Mouse (Mus musculus) kidney, embryonic 16.5 days (tissue): Measurements from ENCODE around the gene Ifrd2. TPM values are rescaled to one million over a fixed set of nuclear protein-coding genes. Genes with fewer than 3 reads are reported as not detected.

Experiments used
- ATAC-seq: fragments of 200-750 bp; cut with Nextera tagmentation; 2 replicates; pipeline ENCODE4 v1.8.0; 2017; ENCODE audit warnings: moderate TSS enrichment; ENCODE audit not compliant: low FRiP score, low TSS enrichment
- H3K27ac ChIP-seq: fragments of 300-500 bp; sonication (generic); 2 replicates; pipeline ENCODE4 v1.5.1; 2014; ENCODE audit warnings: low read length
- H3K27me3 ChIP-seq: fragments of 300-500 bp; sonication (generic); 2 replicates; pipeline ENCODE4 v1.6.1; 2014; ENCODE audit warnings: low read length, control low read depth, mixed read lengths; ENCODE audit not compliant: insufficient read depth
- H3K36me3 ChIP-seq: fragments of 300-500 bp; sonication (generic); 2 replicates; pipeline ENCODE4 v1.6.1; 2014; ENCODE audit warnings: low read length, control low read depth, mixed read lengths; ENCODE audit not compliant: insufficient read depth
- H3K4me1 ChIP-seq: fragments of 300-500 bp; sonication (generic); 2 replicates; pipeline ENCODE4 v1.6.1; 2014; ENCODE audit warnings: low read length, control low read depth, mixed read lengths; ENCODE audit not compliant: insufficient read depth
- H3K4me2 ChIP-seq: fragments of 300-500 bp; sonication (generic); replicated peaks from 2 replicates; pipeline ENCODE4 v1.6.1; 2014; ENCODE audit warnings: low read depth, low read length
- H3K4me3 ChIP-seq: fragments of 300-500 bp; sonication (generic); 2 replicates; pipeline ENCODE4 v1.5.1; 2014; ENCODE audit warnings: mild to moderate bottlenecking, low read length
- H3K9ac ChIP-seq: fragments of 300-500 bp; sonication (generic); replicated peaks from 2 replicates; pipeline ENCODE4 v1.6.1; 2014; ENCODE audit warnings: low read length
- H3K9me3 ChIP-seq: fragments of 300-500 bp; sonication (generic); 2 replicates; pipeline ENCODE4 v1.6.1; 2016; ENCODE audit warnings: low read length, control low read depth
- WGBS: fragments of 180-500 bp; shearing (Covaris S2); extraction: QIAGEN DNeasy Blood & Tissue Kit; methylation state at CpG from one replicate; pipeline ENCODE4 v1.1.7; 2014; 5-methylcytosine and 5-hydroxymethylcytosine counted together
- polyA plus RNA-seq: library from polyadenylated mRNA; unstranded; fragments of >200 nt; fragmentation: Nextera tagmentation; extraction: Ambion mirVana; gene quantifications from 2 replicates; pipeline ENCODE4 v1.2.1, GENCODE M21; 2015

Gene Ifrd2
- 60.7 and 64.3 TPM in 2 replicates for polyA plus RNA-seq

DNA sequence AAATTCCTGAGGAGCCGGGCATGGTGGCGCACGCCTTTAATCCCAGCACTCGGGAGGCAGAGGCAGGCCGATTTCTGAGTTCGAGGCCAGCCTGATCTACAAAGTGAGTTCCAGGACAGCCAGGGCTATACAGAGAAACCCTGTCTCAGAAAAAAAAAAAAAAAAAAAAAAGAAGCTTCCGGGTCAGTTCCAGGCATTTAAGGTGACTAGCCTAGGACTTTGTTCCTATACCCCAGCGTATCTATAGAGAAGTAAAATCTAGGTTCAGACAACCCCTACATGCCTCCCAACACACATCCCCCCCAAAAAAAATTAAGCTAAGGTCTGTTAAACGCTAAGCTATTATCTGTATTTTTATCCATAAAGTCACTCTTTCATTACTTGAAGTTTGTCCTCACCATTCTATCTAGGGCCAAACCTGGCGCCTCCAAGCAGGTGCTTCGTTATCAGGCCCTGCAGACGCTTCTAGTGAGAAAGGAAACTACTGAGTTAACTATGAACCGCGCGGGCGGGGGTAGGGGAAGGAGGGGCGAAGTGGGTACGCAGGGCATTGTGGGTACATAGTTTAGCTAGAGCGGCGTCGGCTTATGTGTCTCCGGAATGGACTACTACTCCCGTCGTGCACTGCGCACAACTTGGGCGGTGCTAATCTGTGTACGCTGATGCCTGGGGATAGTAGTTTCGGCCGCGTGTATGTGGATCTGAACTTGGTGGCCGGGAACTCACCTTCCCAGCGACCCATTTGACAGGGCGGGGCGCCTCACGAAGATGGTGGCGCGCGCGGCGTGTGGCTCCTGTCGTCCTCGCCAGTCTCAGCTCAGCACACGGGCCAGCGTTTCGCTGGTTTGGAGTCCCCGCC is at the start of gene Ifrd2:
Gene Ifrd2, plus strand, starts transcription at position 669 of the 859 bp plus-strand sequence.
- Histone ChIP-seq H3K4me3 (peak within 1 kb of the TSS; percentile 80), H3K4me2 (peak within 1 kb of the TSS; percentile 95), H3K27me3 (no peaks in the 10 kb centered on the region), H3K9me3 (no peaks in the 10 kb centered on the region), H3K4me1 (peaks cover 13% of the 10 kb centered on the region), H3K36me3 (peaks cover 38% of the 10 kb centered on the region), H3K27ac (peak within 1 kb of the TSS; percentile 62; the same call in 1 of the 2 replicates), H3K9ac (peak within 1 kb of the TSS; percentile 76)
- ATAC-seq, result peak; percentile 98
- WGBS, result 12% methylated on average over 46 of the region's 46 CpGs

DNA sequence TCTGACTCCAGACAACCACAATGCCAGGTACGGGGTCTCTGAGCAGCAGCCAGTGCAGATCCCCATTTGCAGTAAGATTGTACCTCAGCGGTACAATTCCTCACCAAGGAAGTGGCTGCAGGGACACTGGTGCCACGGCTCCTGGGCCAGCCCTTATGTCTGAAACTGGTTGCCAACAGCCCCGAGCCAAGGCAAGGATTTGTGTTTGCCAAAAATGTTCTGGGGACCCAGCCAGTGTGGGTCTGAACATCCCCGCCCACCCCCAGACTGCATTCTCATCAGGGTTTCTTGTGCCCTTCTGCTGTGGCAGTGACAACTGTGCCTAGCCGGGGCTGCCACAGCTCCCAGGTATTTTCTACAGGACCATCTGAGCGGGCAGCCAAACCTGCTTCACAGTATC is 49.2 kb upstream of the Ifrd2 start:
- ATAC-seq, result no peak
- WGBS, result 96% methylated on average over 7 of the region's 7 CpGs
- Histone ChIP-seq H3K4me1 (peaks cover 40% of the 10 kb centered on the region), H3K4me2 (no peak overlapping the region), H3K9me3 (no peaks in the 10 kb centered on the region), H3K4me3 (no peak overlapping the region), H3K36me3 (peaks cover 26% of the 10 kb centered on the region), H3K27me3 (no peaks in the 10 kb centered on the region), H3K9ac (no peak overlapping the region), H3K27ac (no peak overlapping the region)

DNA sequence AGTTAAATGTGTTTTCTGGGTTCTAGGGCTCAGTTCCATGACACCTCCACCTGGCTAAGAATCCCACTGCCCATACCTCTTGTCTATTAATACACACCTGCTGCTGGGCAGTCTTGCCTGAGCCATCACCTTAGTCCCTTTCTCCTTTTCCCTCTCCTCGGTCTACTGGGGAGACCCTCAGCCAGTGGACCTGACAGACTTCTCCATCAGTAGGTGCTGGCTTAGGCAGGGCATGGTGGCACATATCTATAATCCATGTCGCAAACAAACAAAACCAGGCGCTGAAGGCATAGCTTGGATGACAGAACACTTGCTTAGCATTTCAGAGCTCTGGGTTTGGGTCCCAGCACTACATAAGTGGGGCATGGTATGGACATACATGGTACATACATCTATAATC is 48.7 kb upstream of the Ifrd2 start:
- no peak overlapping the region for H3K27ac ChIP-seq
- H3K4me1 ChIP-seq, result peaks cover 38% of the 10 kb centered on the region
- no peak overlapping the region for H3K9ac ChIP-seq
- peaks cover 29% of the 10 kb centered on the region for H3K36me3 ChIP-seq
- H3K9me3 ChIP-seq, result no peaks in the 10 kb centered on the region
- no peak overlapping the region for H3K4me2 ChIP-seq
- ATAC-seq, result no peak
- no peak overlapping the region for H3K4me3 ChIP-seq
- H3K27me3 ChIP-seq, result no peaks in the 10 kb centered on the region
- 97% methylated on average over 3 of the region's 3 CpGs for WGBS

DNA sequence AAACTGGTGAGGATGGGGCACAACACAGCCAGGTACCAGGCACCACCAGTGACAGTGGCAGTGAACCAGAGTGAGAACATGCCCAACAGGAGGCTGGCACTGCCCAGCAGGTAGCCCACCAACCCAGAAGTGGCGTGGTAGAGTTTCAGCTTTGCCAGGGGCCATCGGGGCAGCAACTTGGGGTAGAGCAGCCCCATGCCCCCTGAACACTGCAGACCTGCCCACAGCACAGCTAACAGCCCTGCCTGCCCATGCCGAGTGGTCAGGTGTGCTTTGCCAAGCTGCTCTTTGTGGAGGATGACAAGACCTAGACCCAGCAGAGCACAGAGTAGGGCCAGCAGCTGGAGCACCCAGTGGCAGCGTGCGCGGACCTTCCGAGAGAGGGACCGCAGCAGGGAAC is 47.5 kb upstream of the Ifrd2 start:
- Histone ChIP-seq H3K36me3 (peaks cover 40% of the 10 kb centered on the region), H3K4me2 (no peak overlapping the region), H3K27me3 (no peaks in the 10 kb centered on the region), H3K4me3 (no peak overlapping the region), H3K4me1 (peaks cover 38% of the 10 kb centered on the region), H3K9me3 (no peaks in the 10 kb centered on the region), H3K9ac (no peak overlapping the region; the same call in 1 of the 2 replicates), H3K27ac (no peak overlapping the region)
- no peak for ATAC-seq
- WGBS, result 93% methylated on average over 8 of the region's 8 CpGs

DNA sequence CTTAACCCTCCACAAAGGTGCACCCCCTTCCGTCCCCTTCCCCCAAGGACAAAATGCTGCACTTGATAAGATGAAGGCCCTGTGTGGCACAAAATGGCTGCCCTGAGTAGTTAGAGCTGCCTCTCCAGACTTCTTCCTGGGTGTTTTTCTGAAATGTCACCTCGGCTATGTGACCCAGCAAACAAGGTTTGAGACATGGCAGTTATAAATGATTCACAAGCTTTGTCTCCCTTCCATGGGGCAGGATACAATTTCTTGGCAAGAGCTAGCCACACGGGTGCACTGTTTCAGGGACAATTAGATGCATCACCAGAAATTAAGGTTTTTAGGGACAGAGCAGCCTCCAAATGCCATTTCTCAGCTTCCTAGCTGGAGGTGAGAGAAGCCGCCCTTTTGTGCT is 47.0 kb upstream of the Ifrd2 start:
- no peak for ATAC-seq
- 52% methylated on average over 4 of the region's 4 CpGs for WGBS
- H3K9me3 ChIP-seq, result no peaks in the 10 kb centered on the region
- peaks cover 35% of the 10 kb centered on the region for H3K4me1 ChIP-seq
- peak overlapping the region; percentile 75; the same call in 1 of the 2 replicates for H3K9ac ChIP-seq
- H3K36me3 ChIP-seq, result peaks cover 43% of the 10 kb centered on the region
- H3K4me2 ChIP-seq, result peak overlapping the region; percentile 89; the same call in 1 of the 2 replicates
- H3K4me3 ChIP-seq, result no peak overlapping the region
- H3K27me3 ChIP-seq, result no peaks in the 10 kb centered on the region
- no peak overlapping the region for H3K27ac ChIP-seq

DNA sequence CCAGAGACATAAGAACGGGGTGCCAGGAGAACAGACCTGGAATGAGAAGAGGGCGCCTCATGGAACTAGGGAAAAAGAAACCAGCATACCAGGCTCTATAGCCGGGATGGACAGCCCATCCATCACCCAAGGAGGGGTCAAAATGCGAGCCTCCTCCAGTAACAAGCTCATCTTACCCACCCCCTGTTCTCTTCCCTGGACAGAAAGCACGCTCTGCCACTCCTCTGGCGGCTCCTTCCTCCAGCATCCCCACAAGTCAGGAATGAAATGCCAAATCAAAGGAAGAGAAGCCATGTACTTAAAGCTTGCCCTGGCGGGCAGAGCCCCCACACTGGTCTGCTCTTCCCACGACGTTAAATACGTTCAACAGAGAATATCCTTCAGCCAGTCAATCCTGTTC is 46.4 kb upstream of the Ifrd2 start:
- no peaks in the 10 kb centered on the region for H3K9me3 ChIP-seq
- peaks cover 43% of the 10 kb centered on the region for H3K36me3 ChIP-seq
- peak overlapping the region; percentile 89 for H3K4me2 ChIP-seq
- H3K4me1 ChIP-seq, result peaks cover 29% of the 10 kb centered on the region
- WGBS, result 20% methylated on average over 10 of the region's 10 CpGs
- peak overlapping the region; percentile 73 for H3K4me3 ChIP-seq
- 0 out of 2 replicates have a peak overlapping the region, but pooled peaks have one; percentile 22 for H3K27ac ChIP-seq
- ATAC-seq, result no peak
- H3K27me3 ChIP-seq, result no peaks in the 10 kb centered on the region
- peak overlapping the region; percentile 75 for H3K9ac ChIP-seq

DNA sequence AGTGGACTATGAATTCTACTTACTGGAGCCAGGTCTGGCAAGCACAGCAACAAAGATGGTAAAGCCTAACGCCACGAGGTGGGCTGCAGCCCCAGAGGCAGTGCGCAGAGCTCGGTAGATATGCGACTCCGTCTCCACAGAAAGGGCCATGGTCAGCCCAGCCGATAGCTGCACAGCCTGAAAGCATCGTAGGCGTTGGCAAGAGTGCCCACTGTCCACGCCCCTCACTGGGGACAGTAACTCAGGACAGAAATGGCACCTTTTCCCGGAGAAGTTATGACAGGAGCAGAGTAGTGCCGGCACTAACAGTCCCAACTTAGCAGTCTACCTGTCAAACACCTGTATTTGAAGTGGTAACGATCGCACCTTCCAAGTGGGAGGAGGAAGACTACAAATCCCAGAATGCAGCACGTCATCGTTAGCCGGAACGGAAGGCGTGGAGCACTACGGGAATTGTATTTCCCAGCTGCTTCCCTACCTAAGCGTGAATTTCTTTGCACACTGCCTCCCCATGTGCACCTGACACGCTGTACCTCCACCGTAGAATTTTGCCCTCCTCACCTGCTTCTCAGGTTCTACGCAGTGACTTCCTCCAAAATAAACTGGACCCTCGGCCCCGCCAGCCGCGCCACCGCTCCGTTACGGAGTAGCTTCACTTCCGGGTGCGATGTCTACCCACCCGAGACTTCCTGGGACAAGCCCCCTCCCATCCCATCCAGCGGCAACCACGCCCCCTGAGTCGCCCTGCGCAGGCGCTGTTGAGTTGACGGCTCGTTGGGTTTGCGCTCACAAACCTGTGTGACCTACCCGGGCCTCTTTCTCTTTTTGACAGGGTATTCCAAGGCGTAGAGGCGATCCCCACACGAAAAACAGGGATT is 45.7 kb upstream of the Ifrd2 start, which contains the start of the genes Cyb561d2 and Nprl2:
Gene Cyb561d2, minus strand, starts transcription at position 720 of the 878 bp plus-strand sequence.
Gene Nprl2, plus strand, starts transcription at position 753 of the 878 bp plus-strand sequence.
- H3K4me1 ChIP-seq, result peaks cover 25% of the 10 kb centered on the region
- no peaks in the 10 kb centered on the region for H3K9me3 ChIP-seq
- peaks cover 43% of the 10 kb centered on the region for H3K36me3 ChIP-seq
- WGBS, result under 1% methylated on average over 46 of the region's 46 CpGs
- H3K4me2 ChIP-seq, result peak within 1 kb of the TSS; percentile 89
- ATAC-seq, result peak; percentile 86
- peak within 1 kb of the TSS; percentile 73 for H3K4me3 ChIP-seq
- peak within 1 kb of the TSS; percentile 78 for H3K27ac ChIP-seq
- peak within 1 kb of the TSS; percentile 75 for H3K9ac ChIP-seq
- H3K27me3 ChIP-seq, result no peaks in the 10 kb centered on the region

DNA sequence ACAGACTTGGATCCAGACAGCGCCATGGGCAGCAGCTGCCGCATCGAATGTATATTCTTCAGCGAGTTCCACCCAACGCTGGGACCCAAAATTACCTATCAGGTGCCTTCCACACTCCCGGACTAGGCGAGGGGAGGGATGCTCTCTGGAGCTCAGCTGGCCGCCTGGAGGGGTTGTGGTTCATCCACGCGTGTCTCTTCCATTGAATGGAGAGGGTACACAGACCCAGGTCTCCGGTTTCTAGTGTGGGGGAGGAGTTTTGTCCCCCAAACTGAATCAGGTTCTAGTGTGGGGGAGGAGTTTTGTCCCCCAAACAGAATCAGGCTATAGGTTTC is 45.1 kb upstream of the Ifrd2 start:
- peak overlapping the region; percentile 73 for H3K4me3 ChIP-seq
- peak overlapping the region; percentile 75 for H3K9ac ChIP-seq
- peak; percentile 6 for ATAC-seq
- peak overlapping the region; percentile 78 for H3K27ac ChIP-seq
- H3K9me3 ChIP-seq, result no peaks in the 10 kb centered on the region
- H3K36me3 ChIP-seq, result peaks cover 43% of the 10 kb centered on the region
- no peaks in the 10 kb centered on the region for H3K27me3 ChIP-seq
- H3K4me2 ChIP-seq, result peak overlapping the region; percentile 89
- WGBS, result under 1% methylated on average over 11 of the region's 11 CpGs
- peaks cover 26% of the 10 kb centered on the region for H3K4me1 ChIP-seq

DNA sequence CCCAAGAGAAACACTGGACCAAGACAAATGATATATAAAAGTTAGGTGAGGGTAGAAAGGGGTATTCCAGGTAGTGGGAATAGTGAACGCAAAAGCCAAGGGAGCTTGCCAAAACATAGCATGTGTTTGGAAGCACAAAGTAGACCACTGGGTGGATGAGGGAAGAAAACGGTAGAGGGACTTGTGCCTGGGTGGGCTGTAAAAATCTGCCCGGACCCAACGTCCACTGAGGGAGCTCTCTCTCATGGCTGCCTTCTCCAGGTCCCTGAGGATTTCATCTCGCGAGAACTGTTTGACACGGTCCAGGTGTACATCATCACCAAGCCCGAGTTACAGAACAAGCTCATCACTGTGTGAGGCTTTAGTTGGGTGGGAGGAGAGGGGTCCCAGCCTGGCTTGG is 44.7 kb upstream of the Ifrd2 start:
- 33% methylated on average over 8 of the region's 8 CpGs for WGBS
- H3K4me1 ChIP-seq, result peaks cover 30% of the 10 kb centered on the region
- peak overlapping the region; percentile 75 for H3K9ac ChIP-seq
- H3K27me3 ChIP-seq, result no peaks in the 10 kb centered on the region
- H3K27ac ChIP-seq, result peak overlapping the region; percentile 78; the same call in 1 of the 2 replicates
- H3K4me3 ChIP-seq, result peak overlapping the region; percentile 73
- peaks cover 42% of the 10 kb centered on the region for H3K36me3 ChIP-seq
- H3K4me2 ChIP-seq, result peak overlapping the region; percentile 89
- no peak for ATAC-seq
- no peaks in the 10 kb centered on the region for H3K9me3 ChIP-seq
